Mouse (Mus musculus) B cell, adult 62 days (primary cell): ENCODE results near the gene Rhox3g. TPM values are rescaled to one million over a fixed set of nuclear protein-coding genes. Genes with fewer than 3 reads are reported as not detected.

Experiments used
- total RNA-seq: library from RNA; stranded (reverse); gene quantifications from 4 replicates; pipeline ENCODE4 v1.2.4, GENCODE M21; 2023

Rhox3g gene
- not detected in 4 replicates for total RNA-seq

DNA sequence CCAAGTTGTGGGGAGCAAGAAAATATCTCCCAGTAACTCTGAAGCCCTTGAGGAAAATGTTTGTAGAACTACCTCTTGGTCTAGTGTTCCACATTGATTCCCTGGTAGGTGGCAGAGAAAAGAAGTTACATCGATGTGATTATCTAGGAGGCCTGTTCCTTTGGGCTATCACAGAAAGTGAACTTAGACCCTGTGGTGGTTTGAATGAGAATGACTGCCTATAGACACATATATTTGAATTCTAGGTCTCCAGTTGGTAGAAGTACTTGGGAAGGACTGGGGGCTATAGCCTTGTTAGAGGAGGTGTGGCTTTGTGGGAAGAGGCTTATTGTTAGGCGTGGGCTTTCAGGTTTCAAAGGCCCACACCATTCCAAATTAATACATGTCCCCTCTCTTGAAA, at the start of gene Rhox3g:
Gene Rhox3g (minus strand): TSS at position 101 of the 400 bp plus-strand sequence.

GRCm38 (mm10) chrX:37673177-37673576, 44.8 kb upstream of the Rhox3g start, which contains the start of gene Rhox2h:
Gene Rhox2h (minus strand): TSS chrX:37673277.

DNA sequence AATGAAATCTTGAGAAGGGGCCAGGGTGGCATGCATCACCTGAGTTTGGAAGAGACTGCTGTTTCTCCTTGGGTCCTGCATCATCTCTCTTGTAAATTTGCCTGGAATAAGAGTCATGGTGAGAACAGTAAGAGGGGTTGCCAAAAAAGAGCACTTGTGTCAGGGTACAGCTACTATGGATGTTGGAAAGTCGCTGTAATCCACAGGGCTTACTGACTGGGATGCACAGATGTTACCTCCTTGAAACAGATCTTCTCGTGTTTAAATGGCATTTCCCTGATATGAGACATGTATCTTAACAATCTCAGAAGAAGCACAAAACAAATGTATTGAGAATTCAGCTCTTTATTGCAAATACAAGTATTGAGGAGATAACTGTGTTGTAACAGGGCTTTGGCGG, 40.3 kb upstream of the Rhox3g start, which contains the start of gene Rhox3h:
Gene Rhox3h (minus strand): TSS at position 101 of the 400 bp plus-strand sequence.

GRCm38 (mm10) chrX:37651227-37651626, 22.8 kb upstream of the Rhox3g start, which contains the start of gene Rhox4g:
Gene Rhox4g (minus strand): TSS chrX:37651327.

GRCm38 (mm10) chrX:37643370-37643769, 15.0 kb upstream of the Rhox3g start, which contains the start of gene Rhox2g:
Gene Rhox2g (minus strand): TSS chrX:37643470.

DNA sequence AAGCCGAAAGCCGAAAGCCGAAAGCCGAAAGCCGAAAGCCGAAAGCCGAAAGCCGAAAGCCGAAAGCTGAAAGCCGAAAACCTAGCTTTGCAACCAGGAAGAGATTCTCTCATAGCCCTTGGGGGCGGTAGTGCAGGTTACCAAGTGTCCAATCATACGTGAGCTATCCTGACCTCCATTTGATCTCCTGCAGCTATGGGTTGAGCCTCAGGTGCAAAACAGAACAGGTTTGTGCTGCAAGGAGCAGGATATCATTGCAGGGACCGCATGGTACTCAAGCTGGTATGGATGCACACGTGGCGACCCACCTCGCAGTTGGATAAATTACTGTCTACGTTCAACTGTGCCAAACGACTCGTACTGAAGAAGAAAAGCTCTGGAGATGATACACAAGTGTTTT, 20.8 kb downstream of the Rhox3g start, which contains the start of gene Rhox4f:
Gene Rhox4f (minus strand): TSS at position 101 of the 400 bp plus-strand sequence.

GRCm38 (mm10) chrX:37580692-37581091, 47.7 kb downstream of the Rhox3g start, which contains the start of gene Rhox3f:
Gene Rhox3f (plus strand): TSS chrX:37580992.

Other genes starting within 250 kb of the Rhox3g start
- gene Rhox3a2, start 248.6 kb downstream of the Rhox3g start, total RNA-seq = not detected in 4 replicates
- gene Rhox4a2, start 237.8 kb downstream of the Rhox3g start, total RNA-seq = not detected in 4 replicates
- gene Rhox2b, start 216.5 kb downstream of the Rhox3g start, total RNA-seq = not detected in 4 replicates
- not detected in 4 replicates for gene Rhox4b, start 196.1 kb downstream of the Rhox3g start, total RNA-seq
- not detected in 4 replicates for gene Rhox2c, start 174.9 kb downstream of the Rhox3g start, total RNA-seq
- not detected in 4 replicates for gene Rhox3c, start 170.0 kb downstream of the Rhox3g start, total RNA-seq
- not detected in 4 replicates for gene Rhox4c, start 148.3 kb downstream of the Rhox3g start, total RNA-seq
- gene Rhox2d, start 135.2 kb downstream of the Rhox3g start, total RNA-seq = not detected in 4 replicates
- gene Rhox4d, start 114.3 kb downstream of the Rhox3g start, total RNA-seq = not detected in 4 replicates
- gene Rhox2e, start 98.2 kb downstream of the Rhox3g start, total RNA-seq = not detected in 4 replicates
- gene Rhox3e, start 86.6 kb downstream of the Rhox3g start, total RNA-seq = not detected in 4 replicates
- gene Rhox4e, start 71.2 kb downstream of the Rhox3g start, total RNA-seq = not detected in 4 replicates
- not detected in 4 replicates for gene Rhox2f, start 57.2 kb downstream of the Rhox3g start, total RNA-seq
- gene Rhox3f, start 47.6 kb downstream of the Rhox3g start, total RNA-seq = not detected in 4 replicates
- not detected in 4 replicates for gene Rhox4f, start 20.9 kb downstream of the Rhox3g start, total RNA-seq
- not detected in 4 replicates for gene Rhox2g, start 14.9 kb upstream of the Rhox3g start, total RNA-seq
- gene Rhox4g, start 22.7 kb upstream of the Rhox3g start, total RNA-seq = not detected in 4 replicates
- gene Rhox3h, start 40.2 kb upstream of the Rhox3g start, total RNA-seq = not detected in 4 replicates
- not detected in 4 replicates for gene Rhox2h, start 44.7 kb upstream of the Rhox3g start, total RNA-seq
- not detected in 4 replicates for gene Rhox5, start 176.2 kb upstream of the Rhox3g start, total RNA-seq
- not detected in 4 replicates for gene Rhox6, start 198.3 kb upstream of the Rhox3g start, total RNA-seq
- gene Rhox7a, start 203.1 kb upstream of the Rhox3g start, total RNA-seq = not detected in 4 replicates